Mouse (Mus musculus) embryo, embryonic 9.5 days (tissue): Measurements from ENCODE around the gene Fgf15.
"Not testable (repeated sequence)": the region's sequence is repeated elsewhere in the genome, so short reads cannot be mapped to it uniquely, and the experiment has no call there.

ENCODE experiments used
- DNase-seq: peaks from one replicate; pipeline ENCODE4 v3.0.0-alpha.2; 2017; ENCODE audit errors: extremely low spot score

Fgf15 gene

DNA sequence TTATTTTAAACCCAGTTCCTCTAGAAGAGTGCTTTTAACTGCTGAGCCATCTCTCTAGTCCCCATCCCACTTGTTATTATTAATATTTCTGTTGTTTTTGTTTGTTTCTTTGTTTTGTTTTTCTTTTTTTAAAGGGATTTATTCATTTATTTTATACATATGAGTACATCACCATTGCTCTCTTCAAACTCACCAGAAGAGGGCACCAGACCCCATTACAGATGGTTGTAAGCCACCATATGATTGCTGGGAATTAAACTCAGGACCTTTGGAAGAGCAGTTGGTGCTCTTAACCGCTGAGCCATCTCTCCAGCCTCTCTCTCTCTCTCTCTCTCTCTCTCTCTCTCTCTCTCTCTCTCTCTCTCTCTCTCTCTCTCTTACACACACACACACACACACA, 5.7 kb upstream of the Fgf15 start:
- not testable (repeated sequence) for DNase-seq

DNA sequence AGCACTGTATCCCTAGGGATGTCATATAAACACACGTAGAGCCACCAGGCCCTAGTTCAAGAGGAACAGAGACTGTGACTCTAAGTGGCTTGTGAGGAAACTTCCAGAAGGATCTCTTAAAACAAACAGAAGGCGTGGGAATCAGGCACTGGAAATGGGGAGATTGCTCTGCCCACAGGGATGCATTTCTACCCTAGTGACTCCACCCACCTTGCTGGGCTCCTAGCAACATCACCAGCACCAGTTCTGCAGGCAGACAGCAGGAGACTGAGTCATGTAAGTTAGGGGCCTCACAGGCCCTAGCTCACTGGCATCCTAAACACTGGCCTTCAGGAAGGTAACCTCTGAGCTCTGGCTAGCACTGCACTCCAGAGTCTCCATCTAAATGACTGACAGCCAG, 4.5 kb upstream of the Fgf15 start:
- DNase-seq = no peak

DNA sequence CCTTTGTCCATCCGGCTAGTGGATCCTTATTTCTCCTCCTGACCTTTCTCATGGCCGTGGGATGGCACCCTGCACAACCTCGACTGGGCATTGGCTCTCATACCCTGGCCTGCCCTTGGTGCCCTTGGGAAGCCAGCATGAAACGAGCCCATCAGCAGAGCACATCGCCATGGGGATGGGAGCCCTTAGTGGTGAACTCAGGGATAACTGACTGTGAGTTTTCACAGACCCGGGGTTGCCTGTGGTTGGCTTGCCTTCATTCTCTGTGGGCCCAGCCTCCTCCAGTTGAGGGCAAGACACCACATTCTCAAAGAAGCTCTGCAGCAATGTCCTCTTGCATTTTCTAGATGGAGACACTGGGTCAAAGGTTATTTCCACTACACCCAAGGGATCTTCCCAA, 4.0 kb upstream of the Fgf15 start:
- DNase-seq = no peak

DNA sequence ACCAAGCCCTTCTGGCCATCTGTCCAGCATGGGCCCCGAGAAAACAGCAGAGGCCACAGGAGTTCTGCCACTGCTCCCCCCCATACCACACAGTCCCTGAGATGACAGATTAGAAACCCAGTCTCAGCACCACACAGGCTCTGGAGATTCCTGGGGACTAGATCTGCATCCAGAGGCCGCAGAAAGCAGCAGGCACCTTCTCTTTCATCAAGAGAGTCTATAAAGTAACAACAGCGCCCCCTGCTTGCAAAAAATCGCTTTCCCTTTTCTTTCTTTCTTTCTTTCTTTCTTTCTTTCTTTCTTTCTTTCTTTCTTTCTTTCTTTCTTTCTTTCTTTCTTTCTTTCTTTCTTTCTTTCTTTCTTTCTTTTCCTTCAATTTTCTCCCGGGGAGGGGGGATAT, 2.1 kb upstream of the Fgf15 start:
- peak; percentile 41 for DNase-seq

DNA sequence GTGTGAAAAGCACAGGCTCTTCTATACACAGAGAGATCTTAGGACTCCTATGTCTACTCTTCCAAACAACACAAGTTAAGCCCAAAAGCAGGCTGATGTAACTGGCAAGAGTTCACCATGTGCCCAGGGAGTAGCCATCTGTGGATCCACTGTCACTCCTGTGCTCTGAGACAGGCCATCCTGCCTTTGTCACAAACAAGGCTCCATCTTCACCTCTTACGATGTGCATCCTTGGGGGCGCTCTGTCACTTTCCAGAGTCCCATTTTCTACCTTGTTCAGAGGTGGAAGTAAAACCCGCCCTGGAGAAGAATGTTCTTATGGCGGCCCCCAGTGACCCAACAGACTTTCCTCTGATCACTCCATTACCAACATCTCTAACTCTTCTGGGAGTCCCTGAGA, 1.6 kb upstream of the Fgf15 start:
- peak; percentile 46 for DNase-seq

DNA sequence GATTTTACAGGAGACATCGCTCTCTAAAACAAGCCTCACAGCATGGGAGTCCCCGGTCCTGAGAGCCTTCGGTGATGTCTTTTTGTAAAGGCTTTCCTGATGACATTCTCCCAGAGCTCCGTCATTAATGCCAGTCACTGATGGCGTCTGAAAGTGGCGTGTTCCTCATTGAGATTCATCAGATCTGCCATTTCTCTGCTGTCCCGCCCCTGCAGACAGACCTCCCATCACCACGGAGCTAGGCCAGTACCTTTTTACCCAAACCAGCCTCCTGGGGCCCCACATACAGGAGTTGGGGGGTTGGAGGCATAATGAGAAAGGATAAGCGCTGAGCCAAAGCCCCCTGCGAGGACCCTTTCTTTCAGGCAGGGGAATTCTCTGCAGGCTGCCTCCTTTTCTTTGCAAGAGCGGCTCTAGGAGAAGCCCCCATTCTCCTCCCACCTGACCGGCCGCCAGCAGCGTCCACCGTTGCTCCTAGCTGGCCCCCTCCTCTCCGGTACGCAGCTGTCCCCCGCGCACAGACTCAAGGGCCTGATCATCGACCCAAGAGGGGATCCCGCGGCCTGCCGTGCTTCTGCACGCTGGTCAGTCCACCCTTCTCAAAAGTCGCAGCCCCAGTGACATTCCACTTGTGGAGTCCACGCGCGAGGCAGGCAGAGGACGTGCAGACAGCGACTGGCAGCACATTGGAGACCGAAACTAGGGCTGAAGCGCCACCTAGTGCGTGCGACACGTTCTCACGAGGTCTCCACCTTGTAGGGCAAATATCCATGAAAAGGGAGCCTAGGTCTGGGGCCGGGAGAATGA, 823 bp upstream of the Fgf15 start:
- peak; percentile 87 for DNase-seq

DNA sequence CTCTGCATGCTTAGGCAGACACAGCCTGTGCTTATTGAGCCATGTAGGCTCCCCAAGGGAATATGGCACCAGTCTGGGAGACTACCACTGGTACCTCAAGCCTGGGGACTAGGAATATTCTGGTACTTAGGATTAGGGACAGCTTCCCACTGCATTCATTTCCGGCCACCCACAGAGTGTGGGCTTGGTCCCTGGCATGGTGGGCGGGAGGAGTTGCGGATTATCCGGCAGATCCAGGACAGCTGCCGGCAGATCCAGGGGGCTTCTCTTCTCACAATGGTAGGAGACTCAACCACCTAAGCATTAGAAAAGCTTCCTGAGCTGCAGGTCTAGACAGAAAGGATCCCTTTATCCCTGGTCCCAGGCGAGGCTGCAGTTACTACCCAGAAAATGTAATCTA, 2.2 kb downstream of the Fgf15 start:
- DNase-seq = no peak

DNA sequence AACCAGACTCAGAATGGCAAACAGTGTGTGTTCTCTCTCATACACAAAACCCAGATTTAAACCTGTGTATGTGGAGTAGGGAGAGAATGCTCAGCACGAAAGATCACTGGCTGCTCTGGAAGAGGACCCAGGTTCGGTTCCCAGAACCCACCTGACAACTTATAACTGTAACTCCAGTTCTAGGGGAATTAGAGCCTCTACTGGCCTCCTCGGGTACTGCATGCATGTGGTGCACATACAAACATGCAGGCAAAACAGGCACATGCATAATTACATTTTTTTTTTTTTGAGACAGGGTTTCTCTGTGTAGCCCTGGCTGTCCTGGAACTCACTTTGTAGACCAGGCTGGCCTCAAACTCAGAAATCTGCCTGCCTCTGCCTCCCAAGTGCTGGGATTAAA, 9.2 kb downstream of the Fgf15 start:
- DNase-seq = not testable (repeated sequence)

DNA sequence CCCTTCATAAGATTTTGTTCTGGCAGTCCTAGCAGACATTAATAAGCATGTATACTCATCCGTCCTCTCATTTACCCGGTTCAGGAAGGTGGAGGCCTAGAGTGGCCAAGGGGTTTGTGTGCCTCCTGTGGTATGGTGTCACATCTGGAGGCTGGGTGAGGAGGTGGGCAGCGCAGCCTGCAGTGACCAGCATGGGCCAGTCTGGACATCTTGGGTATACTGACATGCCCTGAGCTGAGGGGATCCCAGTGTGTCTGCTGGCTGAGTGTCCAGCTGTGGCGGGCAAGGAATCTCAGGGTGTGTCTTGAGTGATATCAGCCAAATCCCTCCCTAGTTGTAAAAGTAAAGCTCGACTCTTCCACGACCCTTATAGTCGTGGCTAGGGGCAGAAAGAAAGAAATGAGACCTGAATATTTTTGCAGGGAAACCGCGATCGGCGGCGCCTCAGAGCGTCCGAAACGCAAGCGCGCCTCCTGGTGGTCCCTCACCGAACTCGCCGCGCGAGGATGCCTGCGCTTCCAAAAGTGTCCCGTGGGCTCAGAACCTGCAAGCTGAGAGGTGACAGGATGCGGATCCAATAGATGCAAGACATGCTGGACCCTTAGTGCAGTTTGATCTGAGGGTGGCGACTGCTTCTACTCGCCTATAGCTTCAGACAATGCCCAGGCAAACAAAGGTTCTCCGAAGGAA, 10.5 kb downstream of the Fgf15 start:
- peak; percentile 69 for DNase-seq

DNA sequence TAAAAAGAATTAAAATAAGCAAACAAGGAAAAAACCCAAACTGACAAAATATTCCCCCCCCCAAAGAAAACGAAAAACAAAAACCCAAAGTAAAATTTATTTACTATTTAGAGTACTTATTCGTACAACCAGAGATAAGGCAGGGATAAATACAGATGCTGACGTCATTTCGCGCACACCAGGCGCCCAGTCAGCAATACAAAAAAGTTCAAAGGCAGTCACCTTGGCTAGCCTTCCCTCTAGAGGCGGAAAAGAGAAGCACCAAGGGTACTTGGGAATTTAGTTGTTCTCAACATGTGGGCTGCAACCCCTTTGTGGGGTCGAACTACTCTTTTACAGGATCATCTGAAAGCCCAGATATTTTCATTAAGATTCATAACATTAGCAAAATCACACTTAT, 11.5 kb downstream of the Fgf15 start:
- DNase-seq = peak; percentile 28

DNA sequence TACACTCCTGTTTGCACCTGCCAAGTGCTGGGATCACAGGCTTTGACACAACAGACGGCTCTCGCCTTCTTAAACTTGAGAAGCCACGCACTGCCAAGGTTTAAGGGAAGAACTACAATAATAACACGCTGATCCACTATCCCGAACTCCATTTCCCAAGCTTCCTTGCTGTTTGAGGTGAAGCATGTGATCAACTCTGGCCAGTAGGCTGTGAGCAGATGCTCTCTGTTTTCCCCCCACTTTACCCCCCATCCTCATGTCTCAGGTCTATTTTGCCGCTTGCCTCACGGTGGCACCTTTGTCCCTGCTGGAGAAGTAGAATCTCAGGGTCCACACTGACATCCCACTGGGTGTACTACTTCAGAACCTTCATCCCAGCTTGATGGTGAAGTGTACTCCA, 12.4 kb downstream of the Fgf15 start:
- DNase-seq = no peak

DNA sequence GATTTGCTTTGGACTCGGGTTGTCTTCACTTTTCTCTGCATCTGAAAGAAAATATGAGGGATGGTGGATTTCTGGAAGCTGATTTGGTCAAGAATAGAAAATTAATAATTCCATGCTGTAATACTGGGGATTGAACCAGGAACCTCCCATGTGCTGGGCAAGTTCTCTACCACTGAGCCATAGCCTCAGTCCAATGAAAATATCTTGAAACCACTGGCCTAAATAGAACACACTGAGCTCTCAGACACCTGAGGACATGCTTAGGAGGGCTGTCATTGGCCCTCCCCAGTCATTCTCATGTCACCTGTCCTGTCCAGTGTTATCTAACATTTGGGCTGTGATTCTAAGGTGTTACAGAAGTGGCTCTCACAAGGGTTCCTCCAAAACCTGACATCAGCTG, 14.8 kb downstream of the Fgf15 start:
- no peak for DNase-seq

DNA sequence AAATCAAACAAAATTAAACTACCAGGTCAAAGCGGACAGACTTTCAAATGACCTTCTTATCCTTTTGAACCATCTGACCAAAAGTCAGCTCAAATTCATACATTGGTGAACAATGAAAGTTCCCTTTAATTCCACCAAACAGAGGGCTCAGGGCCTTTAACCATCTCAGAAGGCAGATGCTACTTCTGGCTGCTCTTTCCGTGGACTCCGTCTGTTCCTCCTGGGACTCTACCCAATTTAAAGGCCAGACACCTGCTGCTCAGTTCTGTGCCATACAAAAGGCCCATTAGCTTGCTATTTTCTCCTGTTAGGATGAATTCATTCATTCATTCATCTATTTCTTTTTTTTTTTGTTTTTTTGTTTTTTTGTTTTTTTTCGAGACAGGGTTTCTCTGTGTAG, 16.6 kb downstream of the Fgf15 start:
- no peak for DNase-seq

DNA sequence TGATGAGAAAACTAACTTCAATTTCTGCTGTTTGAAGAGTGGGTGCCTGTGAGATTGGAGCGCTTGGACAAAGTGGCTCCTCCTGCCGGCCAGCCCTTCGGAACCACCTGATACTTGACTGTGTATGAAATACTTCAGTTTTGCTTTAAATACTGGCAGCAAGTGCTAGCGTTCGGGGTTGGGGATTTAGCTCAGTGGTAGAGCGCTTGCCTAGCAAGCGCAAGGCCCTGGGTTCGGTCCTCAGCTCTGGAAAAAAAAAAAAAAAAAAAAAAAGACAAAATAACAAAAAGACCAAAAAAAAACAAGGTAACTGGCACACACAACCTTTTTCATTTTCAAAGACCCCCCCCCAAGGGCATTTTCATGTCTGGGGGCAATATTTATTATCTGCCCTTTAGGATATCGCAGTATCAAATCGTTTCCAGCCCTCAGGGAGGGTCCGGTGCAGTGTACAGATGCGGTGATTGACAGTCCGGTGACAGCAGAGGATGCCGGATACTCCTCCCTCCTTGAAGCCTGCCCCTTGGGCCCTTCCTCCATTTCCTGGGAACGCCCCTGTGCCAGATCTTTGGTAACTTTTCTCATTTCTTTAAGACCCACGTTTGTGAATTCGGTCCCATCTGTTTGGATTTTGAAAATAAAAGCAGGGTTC, 18.1 kb downstream of the Fgf15 start:
- no peak for DNase-seq

DNA sequence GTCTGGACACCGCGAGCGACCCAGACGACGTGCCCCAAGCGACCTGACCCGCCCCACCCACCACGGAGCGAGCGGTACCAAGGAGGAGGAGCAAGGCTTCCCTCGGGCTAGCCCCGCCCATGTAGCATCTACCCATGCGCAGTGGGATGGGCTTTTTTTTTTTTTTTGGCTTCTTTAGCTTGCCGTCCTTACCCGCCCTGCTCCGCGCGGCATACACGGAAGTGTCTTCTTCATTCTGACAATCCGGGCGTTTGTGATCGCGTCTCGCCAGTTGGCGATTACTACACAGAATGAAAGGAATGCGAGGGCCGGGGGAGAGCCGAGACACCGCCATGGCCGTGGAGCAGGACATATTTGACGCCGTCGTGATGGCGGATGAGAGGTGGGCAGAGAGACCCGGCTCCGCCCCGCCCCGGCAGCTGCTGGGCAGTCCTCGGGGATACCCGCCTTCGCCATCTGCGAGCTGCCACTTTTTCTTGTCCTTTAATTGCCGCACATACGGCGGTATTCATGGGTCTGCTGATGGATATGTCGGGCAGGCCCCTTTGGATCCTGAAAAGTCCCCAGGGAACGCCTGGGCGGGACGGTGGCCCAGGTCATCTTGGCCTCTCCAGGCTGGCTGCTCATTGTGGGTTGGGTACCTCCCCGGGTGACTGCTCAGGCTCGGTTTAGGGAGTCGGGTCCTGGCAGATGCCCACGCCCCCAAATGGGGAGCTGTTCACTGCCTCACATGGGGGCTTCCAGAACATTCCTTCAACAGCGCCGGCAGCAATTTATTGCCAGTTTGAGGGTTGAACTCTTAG, 18.8 kb downstream of the Fgf15 start, which contains the start of gene LTO1:
Gene LTO1 (plus strand): TSS at position 153 of the 803 bp plus-strand sequence.
- DNase-seq = peak; percentile 95

DNA sequence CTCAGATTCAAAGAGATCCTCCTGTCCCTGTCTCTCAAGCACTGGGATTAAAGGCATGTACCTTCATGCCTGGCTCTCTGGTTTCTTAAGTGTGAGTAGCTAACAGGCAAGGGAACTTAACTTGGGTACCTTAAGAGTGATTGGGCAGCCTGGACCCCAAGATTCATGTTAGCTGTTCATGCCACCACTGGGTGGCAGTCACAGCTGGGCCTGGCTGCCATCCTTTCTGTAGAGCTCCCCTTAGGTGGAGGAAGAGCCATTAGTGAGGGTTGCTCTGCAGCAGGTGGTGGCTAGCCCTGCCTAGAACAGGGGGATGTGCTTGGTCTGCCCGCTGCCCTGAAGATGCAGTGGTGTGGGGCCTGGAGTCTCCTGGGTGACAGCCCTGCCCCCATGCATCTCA, 22.5 kb downstream of the Fgf15 start:
- DNase-seq = no peak

DNA sequence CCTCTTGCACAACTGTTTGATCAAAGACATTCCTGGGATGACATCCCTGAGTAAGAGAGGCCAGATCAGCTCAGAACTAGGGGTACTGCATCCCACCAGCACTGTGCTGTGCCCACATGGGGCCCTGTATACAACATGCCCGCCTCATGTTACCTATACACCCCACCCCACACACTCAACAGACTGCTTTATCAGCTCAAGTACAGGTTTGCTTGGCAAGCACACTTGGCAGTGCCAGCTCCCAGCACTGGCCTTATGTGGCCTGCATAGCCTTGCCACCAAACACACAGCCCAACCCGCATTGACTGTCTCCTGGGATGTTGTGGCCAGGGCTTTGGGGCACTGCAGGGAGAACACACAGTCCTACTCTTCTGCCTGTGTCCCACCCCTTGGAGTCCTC, 31.3 kb downstream of the Fgf15 start:
- no peak for DNase-seq

DNA sequence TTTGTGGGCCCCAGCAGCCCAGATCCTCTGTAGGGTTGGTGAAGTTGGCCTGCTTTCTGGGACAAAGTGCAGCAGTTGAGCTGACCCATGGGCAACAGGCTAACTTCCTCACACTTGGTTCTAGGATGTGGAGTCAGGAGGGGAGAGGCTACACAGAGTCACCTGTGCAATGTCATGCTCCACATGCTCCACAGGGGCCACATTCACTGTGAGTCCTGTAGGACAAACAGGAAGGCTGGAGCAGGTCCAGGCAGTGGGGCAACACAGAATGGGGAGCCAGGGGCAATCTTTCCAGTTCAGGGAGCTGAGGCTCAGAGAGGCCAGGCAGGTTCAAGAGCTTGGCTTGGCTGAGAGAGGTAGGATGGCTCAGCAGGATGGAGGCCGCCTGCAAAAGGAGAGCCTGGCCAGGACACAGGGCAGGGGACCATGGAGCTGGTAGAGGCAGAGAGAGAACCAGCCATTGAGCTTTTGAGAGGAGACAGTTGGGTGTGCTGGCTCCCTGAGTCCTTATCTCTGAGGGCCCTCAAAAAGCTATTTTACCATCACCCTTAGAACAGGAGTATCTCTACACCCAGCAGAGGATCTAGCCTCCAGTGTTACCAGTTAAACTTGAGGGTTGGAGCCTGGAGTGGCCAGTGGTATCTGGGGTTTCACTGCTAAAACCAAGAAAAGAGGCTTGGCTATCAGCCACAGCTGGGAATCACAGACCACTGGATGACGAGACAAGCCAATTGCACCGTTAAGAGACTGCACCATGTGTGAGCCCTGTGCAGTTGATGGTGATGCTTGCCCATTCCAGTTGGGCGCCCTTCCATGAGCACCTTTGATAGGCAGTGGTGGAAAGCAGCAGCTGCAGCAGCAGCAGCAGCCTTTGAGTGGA, 31.9 kb downstream of the Fgf15 start:
- DNase-seq = no peak

DNA sequence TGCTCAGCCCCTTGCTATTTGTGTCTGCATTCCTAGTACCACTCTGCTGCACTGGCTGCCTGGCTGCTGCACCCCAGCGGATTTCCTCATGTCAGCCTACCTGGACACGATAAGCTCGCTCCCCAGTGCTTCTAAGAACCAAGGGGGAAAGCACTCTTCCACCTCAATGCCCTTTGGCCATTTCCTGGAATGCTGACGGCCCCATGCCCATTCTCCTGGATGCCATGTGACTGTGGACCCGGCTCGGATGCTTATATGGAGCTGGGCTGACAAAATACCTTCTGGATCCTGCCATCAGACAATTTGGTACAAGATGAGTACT, 32.5 kb downstream of the Fgf15 start:
- DNase-seq = no peak

DNA sequence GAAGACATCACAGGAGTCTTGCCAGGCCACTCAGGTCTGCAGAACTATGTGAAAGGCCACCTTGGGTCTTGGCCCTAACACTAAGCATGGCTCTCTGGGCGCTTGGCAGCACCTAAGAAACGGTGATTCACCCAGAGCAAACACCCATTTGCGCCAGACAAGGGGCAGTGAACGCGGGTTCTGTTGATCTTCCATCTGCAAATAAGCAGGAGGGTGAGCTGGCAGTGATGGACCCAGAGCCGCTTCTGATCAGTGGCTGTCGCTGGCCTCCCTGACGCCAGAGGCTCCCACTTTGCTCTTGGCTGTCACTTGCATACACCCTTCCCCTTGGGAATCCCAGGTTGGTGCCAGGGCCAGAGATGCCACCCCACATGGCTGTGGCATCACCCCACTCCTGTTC, 33.2 kb downstream of the Fgf15 start:
- DNase-seq = no peak

DNA sequence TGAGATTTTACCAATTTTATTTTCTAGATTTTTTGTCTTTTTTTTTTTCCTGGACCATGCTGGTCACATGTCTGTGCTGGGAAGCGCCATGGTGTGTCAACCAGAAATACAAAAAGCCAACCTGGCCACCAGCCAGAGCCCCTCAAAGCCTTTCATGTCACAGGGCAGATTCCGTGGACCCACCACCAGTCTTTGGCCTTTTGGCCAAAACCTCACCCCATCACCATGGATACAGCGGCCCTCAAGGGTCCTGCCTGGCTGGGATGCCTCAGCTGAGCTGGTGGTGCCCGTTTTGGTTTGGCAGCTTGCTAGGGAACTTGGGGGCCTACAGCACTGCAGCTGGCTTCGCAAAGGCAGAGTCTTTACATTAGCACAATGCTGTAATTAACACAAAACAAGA, 33.6 kb downstream of the Fgf15 start:
- DNase-seq = no peak
